Mouse (Mus musculus) adrenal gland, postnatal 14 days (tissue): ENCODE measurements around the gene Spns3. TPM values are rescaled to one million over a fixed set of nuclear protein-coding genes. Genes with fewer than 3 reads are reported as not detected.

ENCODE experiments used
- DNase-seq: peaks from one replicate; pipeline ENCODE4 v3.0.0; 2021; ENCODE audit warnings: mixed read lengths
- total RNA-seq: library from RNA; stranded (reverse); gene quantifications from 2 replicates; pipeline ENCODE4 v1.2.3, GENCODE M21; 2021

Spns3 gene
- total RNA-seq, 1 experiment from 2014 or later: 0.15 TPM

DNA sequence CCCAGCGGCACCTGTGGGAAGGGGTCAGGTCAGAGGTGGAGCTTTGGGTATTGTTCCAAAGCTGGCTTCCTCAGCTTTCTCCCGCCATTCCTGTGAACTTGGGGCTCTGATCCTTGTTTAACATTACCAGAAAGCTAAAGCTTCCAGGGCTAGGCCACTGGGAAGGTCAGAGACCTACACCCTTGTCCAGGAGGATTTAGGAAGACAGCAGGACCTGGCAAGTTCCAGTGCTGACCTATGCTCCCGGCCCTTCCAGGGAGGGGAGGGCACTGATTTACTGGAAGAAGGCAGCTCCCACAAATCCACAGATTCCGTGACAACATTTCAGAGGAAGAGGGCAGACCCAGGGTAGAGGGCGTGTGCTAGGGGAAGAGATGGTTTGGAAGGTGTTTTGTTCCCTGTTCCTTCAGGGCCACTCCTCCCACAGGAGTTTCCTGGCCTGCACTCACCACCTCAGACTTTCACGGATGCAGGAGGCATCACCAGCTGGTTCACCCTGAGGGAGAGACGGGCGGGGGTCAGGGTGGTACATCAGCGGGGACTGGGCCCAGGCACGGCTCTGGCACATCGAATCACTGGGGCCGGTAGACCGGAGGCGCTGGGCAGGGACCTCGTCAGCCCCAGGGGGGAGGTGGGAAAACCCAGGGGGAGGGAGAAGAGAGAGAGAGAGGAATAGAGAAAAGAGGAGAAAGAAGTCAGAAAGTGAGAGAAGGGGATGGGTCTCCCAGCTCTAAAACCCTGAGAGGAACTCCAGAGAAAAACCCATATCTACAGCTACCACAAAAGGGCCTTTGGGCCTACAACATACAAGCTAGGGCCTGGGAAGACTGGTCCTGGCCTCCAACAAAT lies 97.0 kb downstream of the Spns3 start:
- no peak for DNase-seq

DNA sequence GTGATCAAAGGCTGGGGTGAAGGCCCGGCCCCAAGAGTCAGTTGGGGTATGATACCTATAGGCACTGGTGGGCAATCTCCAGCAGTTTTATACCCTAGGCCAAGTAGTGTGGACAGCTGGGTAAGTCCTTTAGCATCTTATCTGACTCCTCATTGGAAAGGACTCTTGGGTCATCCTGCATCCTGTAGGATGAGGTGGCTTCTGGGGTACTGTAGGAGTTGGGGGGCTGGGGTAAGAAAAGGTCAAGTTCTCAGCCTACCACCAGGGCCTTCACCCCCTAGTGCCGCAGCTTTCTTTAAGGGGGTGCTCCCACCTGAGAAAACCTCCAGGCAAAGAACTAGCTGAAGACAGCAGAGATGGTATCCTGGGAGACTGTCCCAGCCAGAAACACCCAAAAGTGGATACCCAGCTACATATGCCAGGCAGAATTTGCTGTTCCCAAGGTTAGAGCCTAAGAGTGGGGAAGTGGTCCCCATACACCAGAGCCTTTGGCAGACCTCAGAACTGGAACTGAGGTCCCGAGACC lies 98.1 kb downstream of the Spns3 start:
- DNase-seq: no peak

DNA sequence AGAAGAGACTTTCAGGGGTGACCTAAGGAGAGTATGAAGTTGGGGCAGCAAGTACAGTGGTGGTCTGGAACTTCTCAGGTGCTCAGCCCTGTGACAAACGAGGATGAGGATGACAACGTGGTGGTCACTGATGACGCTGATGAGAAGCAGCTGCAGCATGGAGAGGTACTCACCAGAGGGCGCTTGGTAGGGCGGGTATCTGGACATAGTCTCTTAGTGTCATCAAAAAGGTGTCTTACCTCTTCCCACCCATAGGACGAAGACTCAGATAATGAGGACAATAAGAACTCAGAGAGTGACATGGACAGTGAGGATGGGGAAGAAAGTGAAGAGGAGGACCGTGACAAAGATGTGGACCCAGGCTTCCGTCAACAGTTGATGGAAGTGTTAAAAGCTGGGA lies 102.8 kb downstream of the Spns3 start:
- DNase-seq: peak; percentile 3

DNA sequence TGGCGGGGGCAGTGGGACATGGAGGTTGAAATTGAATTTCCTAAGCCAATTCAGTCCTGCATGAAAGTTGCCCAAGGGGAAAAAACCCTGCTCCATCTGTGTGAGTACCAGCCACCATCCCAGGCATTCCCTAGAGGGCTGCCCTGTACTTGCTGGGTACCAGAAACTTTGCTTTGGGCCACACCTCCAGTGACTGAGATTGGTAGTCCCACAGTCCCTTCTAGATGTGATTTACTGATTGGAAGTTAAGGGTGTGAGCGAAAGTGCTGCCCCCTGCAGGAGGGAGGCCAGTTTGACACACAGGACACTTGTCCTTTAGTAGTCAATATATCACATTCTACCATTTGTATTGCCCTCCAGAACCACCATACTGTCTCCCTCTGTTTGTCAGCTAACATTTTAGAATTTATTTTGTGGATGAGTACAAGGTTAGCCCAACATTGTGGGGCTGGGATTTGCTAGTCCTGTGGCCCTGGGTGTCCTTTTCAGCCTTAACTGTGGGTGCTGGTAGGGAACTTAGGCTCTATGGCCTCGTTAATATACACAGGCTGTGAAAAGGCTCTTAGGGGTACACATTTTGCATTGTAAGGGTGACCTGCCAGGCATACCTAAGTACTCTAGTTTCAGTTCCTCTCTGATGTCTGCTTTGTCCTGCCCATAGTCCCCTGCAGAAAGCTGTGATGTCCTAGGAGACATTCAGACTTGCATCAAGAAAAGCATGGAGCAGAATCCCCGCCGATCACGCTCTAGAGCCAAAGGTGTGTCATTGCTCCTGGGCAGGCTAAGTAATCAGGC lies 103.8 kb downstream of the Spns3 start:
- DNase-seq: peak; percentile 78

Other genes with a start within 250 kb of the Spns3 start
- gene Xaf1, start 248.9 kb downstream of the Spns3 start, total RNA-seq: 15.3 and 16.5 TPM in 2 replicates
- not detected in 2 replicates for gene Fbxo39, start 236.1 kb downstream of the Spns3 start, total RNA-seq
- gene Tekt1, start 188.1 kb downstream of the Spns3 start, total RNA-seq: not detected in 2 replicates
- 4.1 and 5.4 TPM in 2 replicates for gene Smtnl2, start 138.8 kb downstream of the Spns3 start, total RNA-seq
- gene Ggt6, start 115.0 kb downstream of the Spns3 start, total RNA-seq: 1.7 and 2.8 TPM in 2 replicates
- 85.6 and 101 TPM in 2 replicates for gene Mybbp1a, start 109.2 kb downstream of the Spns3 start, total RNA-seq
- 6.9 and 13.1 TPM in 2 replicates for gene Spns2, start 60.6 kb downstream of the Spns3 start, total RNA-seq
- 44.8 and 46.8 TPM in 2 replicates for gene Ube2g1, start 56.8 kb upstream of the Spns3 start, total RNA-seq
- 35.6 and 38.9 TPM in 2 replicates for gene Ankfy1, start 139.5 kb upstream of the Spns3 start, total RNA-seq
- 14.2 and 14.5 TPM in 2 replicates for gene Cyb5d2, start 245.6 kb upstream of the Spns3 start, total RNA-seq
- gene Zzef1, start 245.7 kb upstream of the Spns3 start, total RNA-seq: 32.3 and 38.2 TPM in 2 replicates